Mouse (Mus musculus): Measurements from ENCODE around the gene Tmem186. TPM values are rescaled to one million over a fixed set of nuclear protein-coding genes. Genes with fewer than 3 reads are reported as not detected.

Gene Tmem186
- polyA plus RNA-seq, 1 experiment from 2014 or later = 14.8 TPM

DNA sequence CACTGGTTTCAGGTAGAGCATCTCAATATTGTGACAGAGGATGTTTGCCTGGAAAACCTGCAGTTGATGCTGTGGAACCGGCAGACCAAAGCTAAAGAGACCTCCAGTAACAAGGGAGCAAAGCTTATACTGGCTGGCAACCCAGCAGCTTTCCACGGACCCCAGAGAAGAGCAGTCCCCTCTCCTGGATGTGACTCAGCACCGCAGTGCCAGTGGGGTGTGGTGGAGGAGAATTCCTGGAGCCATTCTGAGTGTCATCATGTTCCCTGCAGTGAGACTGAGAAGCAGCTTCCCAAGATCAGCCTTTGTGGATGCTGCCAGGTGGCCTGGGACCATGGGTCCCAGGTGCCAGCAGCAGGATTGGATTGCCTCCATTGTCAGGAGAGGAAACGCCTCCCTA is 24.5 kb downstream of the Tmem186 start:
- 85% methylated on average over 4 of the region's 4 CpGs for WGBS
- no peak overlapping the region for H3K4me3 ChIP-seq (ENCODE audit: low read depth, low read length)
- no peak overlapping the region for H3K27ac ChIP-seq (ENCODE audit: low read depth, low read length)
- peaks cover 11% of the 10 kb centered on the region; the same call in 1 of the 2 replicates for H3K36me3 ChIP-seq (ENCODE audit: control insufficient read depth, insufficient read depth, low read length)
- H3K9me3 ChIP-seq (replicated peaks; ENCODE audit: control insufficient read depth, low read length) = no peaks in the 10 kb centered on the region
- H3K4me1 ChIP-seq (ENCODE audit: control insufficient read depth, insufficient read depth, low read length) = no peaks in the 10 kb centered on the region
- DNase-seq (ENCODE audit: low spot score) = no peak
- H3K4me2 ChIP-seq (ENCODE audit: low read length) = no peak overlapping the region
- no peak for ATAC-seq
- H3K9ac ChIP-seq (ENCODE audit: low read length) = no peak overlapping the region
- H3K27me3 ChIP-seq (replicated peaks; ENCODE audit: control insufficient read depth, insufficient read depth, low read length) = no peaks in the 10 kb centered on the region

DNA sequence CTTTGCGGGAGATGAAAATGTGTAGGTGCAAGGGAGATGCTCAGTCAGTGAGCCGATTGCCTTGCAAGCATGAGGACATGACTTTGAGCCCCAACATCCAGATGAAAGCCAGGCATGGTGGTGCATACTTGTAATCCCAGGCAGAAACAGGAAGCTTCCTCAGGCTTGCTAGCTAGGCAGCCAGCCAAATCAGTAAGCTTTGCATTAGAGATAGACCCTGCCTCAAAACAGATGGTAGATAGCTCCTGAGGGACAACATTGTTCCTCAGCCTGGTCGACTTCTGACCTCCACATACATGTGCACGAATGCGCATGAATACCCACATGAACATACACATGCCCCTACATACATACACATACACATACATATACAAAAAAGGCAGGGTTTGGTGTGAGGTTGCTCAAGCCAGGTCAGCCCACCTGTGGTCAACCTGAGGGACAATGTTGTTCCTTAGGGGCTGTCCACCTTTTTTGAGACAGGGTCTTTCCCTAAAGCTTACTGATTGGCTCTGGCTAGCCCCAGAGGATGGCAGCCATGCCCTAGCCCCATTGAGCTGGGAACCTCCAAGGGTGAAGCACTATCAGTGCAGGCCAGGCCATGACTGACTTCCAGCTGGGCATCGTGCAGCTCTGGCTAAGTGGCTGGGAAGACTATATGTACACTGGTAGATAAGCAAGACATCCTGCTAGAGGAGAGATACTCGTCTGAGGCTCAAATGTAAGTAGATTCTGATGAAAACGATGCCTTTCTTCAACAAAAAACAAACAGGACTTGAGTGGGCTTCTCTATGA is 25.1 kb downstream of the Tmem186 start:
- no peak for DNase-seq (ENCODE audit: low spot score)
- peaks cover 11% of the 10 kb centered on the region; the same call in 1 of the 2 replicates for H3K36me3 ChIP-seq (ENCODE audit: control insufficient read depth, insufficient read depth, low read length)
- 88% methylated on average over 8 of the region's 8 CpGs for WGBS

DNA sequence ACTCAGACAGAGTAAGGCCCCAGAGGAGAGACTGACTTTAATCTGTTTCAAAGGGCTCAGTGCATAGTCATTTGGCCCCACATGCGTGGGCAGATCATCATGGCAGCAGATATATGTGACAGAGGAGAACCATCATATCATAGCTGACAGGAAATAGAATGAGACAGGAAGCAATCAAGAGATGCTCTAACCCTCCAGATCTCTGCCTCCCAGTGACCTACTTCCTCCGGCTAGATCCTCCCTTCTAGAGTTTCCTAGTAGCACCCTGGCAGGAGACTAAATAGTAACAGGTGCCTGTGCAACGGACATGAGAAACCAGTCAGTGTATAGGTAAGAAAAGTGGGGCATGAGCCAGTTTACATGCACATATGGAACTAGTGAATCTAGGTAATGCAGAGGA is 27.1 kb downstream of the Tmem186 start:
- no peak for ATAC-seq
- no peak overlapping the region for H3K9ac ChIP-seq (ENCODE audit: low read length)
- WGBS = 83% methylated on average over 3 of the region's 3 CpGs
- H3K4me2 ChIP-seq (ENCODE audit: low read length) = no peak overlapping the region
- H3K9me3 ChIP-seq (replicated peaks; ENCODE audit: control insufficient read depth, low read length) = no peaks in the 10 kb centered on the region
- H3K27ac ChIP-seq (ENCODE audit: low read depth, low read length) = no peak overlapping the region
- no peaks in the 10 kb centered on the region for H3K4me1 ChIP-seq (ENCODE audit: control insufficient read depth, insufficient read depth, low read length)
- H3K27me3 ChIP-seq (replicated peaks; ENCODE audit: control insufficient read depth, insufficient read depth, low read length) = no peaks in the 10 kb centered on the region
- peaks cover 13% of the 10 kb centered on the region; the same call in 1 of the 2 replicates for H3K36me3 ChIP-seq (ENCODE audit: control insufficient read depth, insufficient read depth, low read length)
- DNase-seq (ENCODE audit: low spot score) = no peak
- no peak overlapping the region for H3K4me3 ChIP-seq (ENCODE audit: low read depth, low read length)

More for the DNA sequence above, 25.1 kb downstream of the Tmem186 start:
- Histone ChIP-seq H3K4me1 (ENCODE audit: control insufficient read depth, insufficient read depth, low read length) (no peaks in the 10 kb centered on the region), H3K9ac (ENCODE audit: low read length) (no peak overlapping the region), H3K4me2 (ENCODE audit: low read length) (no peak overlapping the region), H3K27me3 (replicated peaks; ENCODE audit: control insufficient read depth, insufficient read depth, low read length) (no peaks in the 10 kb centered on the region), H3K4me3 (ENCODE audit: low read depth, low read length) (no peak overlapping the region), H3K9me3 (replicated peaks; ENCODE audit: control insufficient read depth, low read length) (no peaks in the 10 kb centered on the region), H3K27ac (ENCODE audit: low read depth, low read length) (no peak overlapping the region)
- no peak for ATAC-seq

DNA sequence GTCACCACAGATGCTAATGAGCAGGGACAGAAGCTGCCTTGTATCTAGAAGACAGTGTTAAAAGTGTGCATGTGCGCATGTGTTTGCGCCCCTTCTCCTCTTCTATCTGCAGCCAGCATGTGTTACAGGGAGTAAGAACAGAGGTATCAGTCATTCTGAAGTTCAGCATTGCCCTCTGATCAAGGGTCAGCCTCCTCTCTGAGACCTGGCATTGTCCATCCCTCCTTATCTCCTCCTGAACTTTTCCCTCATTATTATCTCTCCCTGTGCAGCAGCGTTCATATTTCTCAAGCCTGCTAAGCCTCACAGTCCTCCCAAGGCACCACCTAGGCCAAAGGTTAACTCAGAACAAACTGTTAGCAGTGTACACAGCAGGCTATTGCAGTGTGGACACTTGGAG is 33.7 kb downstream of the Tmem186 start:
- Histone ChIP-seq H3K4me3 (ENCODE audit: low read depth, low read length) (no peak overlapping the region), H3K9ac (ENCODE audit: low read length) (no peak overlapping the region), H3K4me1 (ENCODE audit: control insufficient read depth, insufficient read depth, low read length) (no peaks in the 10 kb centered on the region), H3K4me2 (ENCODE audit: low read length) (no peak overlapping the region), H3K9me3 (replicated peaks; ENCODE audit: control insufficient read depth, low read length) (no peaks in the 10 kb centered on the region), H3K27me3 (replicated peaks; ENCODE audit: control insufficient read depth, insufficient read depth, low read length) (no peaks in the 10 kb centered on the region), H3K36me3 (ENCODE audit: control insufficient read depth, insufficient read depth, low read length) (0 out of 2 replicates have a peak, but pooled peaks cover 3% of the 10 kb centered on the region), H3K27ac (ENCODE audit: low read depth, low read length) (no peak overlapping the region)
- 90% methylated on average over 3 of the region's 3 CpGs for WGBS
- no peak for DNase-seq (ENCODE audit: low spot score)
- no peak for ATAC-seq

DNA sequence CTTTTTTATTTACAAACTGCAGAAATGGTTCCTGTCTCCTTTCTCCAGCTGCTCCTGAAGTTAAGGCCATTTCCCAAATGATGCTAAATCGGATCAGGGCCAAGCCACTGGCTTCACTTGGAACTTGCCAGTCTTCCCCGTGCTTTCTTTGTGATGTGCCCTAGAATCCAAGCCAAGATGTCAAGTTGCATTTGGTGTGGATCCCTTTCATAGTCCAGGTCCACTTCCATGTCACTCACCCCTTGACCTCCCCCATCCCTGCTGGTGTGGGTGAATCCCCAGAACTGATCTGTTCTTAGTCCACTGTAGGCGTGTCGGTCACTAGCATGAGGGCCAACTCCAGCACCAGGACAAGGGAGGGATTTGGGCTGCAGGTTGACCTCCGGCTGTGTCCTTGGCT is 40.0 kb downstream of the Tmem186 start:
- H3K4me1 ChIP-seq (ENCODE audit: control insufficient read depth, insufficient read depth, low read length) = no peaks in the 10 kb centered on the region
- H3K9me3 ChIP-seq (replicated peaks; ENCODE audit: control insufficient read depth, low read length) = no peaks in the 10 kb centered on the region
- WGBS = 90% methylated on average over 5 of the region's 5 CpGs
- H3K27ac ChIP-seq (ENCODE audit: low read depth, low read length) = no peak overlapping the region
- no peak overlapping the region for H3K4me2 ChIP-seq (ENCODE audit: low read length)
- no peak overlapping the region for H3K4me3 ChIP-seq (ENCODE audit: low read depth, low read length)
- no peak overlapping the region for H3K9ac ChIP-seq (ENCODE audit: low read length)
- DNase-seq (ENCODE audit: low spot score) (no peak), ATAC-seq (no peak)
- no peaks in the 10 kb centered on the region for H3K36me3 ChIP-seq (ENCODE audit: control insufficient read depth, insufficient read depth, low read length)
- H3K27me3 ChIP-seq (replicated peaks; ENCODE audit: control insufficient read depth, insufficient read depth, low read length) = no peaks in the 10 kb centered on the region

DNA sequence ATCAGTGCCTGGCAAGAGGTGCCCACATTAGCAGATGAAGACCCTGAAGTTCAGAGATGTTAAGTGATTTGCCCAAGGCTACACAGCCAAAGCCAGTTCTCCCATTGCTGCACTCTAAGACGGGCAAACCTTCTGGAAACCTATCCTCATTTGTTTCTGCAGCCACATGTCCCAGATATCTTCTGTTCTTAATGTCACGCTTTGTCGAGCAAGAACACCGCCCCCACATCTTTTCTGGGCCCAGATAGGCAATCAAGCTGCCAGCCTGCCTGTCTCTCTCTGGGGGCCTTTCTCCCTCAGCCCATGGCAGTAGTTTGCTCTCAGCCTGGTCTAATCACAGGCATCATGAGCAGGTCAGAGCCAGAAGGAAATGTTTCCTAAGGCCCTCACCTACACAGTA is 41.2 kb downstream of the Tmem186 start:
- 69% methylated on average over 4 of the region's 4 CpGs for WGBS
- ATAC-seq = no peak
- H3K4me1 ChIP-seq (ENCODE audit: control insufficient read depth, insufficient read depth, low read length) = no peaks in the 10 kb centered on the region
- no peaks in the 10 kb centered on the region for H3K36me3 ChIP-seq (ENCODE audit: control insufficient read depth, insufficient read depth, low read length)
- no peaks in the 10 kb centered on the region for H3K27me3 ChIP-seq (replicated peaks; ENCODE audit: control insufficient read depth, insufficient read depth, low read length)
- H3K9me3 ChIP-seq (replicated peaks; ENCODE audit: control insufficient read depth, low read length) = no peaks in the 10 kb centered on the region
- no peak overlapping the region for H3K9ac ChIP-seq (ENCODE audit: low read length)
- H3K4me2 ChIP-seq (ENCODE audit: low read length) = no peak overlapping the region
- no peak overlapping the region for H3K27ac ChIP-seq (ENCODE audit: low read depth, low read length)
- no peak for DNase-seq (ENCODE audit: low spot score)
- H3K4me3 ChIP-seq (ENCODE audit: low read depth, low read length) = no peak overlapping the region

DNA sequence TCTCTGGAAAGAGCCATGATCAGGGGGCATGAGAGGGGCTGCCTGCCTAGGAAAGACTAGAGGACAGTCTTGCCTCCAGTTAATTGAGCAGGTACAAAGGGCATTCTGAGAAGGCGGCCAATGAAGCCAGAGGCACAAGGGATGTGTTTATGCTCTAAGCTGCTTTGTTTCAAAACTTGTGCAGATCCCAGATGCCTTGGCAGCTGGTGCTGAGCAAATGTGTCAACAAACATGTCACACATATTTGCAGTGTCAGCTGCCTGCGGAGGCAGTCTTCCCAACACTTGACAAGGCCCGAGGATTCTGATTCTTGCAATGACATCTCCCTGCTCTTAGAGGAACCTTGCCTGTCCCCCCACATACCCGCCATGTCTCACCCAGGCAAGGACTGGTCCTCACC is 42.1 kb downstream of the Tmem186 start:
- Histone ChIP-seq H3K9me3 (replicated peaks; ENCODE audit: control insufficient read depth, low read length) (no peaks in the 10 kb centered on the region), H3K27me3 (replicated peaks; ENCODE audit: control insufficient read depth, insufficient read depth, low read length) (no peaks in the 10 kb centered on the region), H3K9ac (ENCODE audit: low read length) (no peak overlapping the region), H3K4me2 (ENCODE audit: low read length) (no peak overlapping the region), H3K36me3 (ENCODE audit: control insufficient read depth, insufficient read depth, low read length) (no peaks in the 10 kb centered on the region), H3K27ac (ENCODE audit: low read depth, low read length) (no peak overlapping the region), H3K4me1 (ENCODE audit: control insufficient read depth, insufficient read depth, low read length) (no peaks in the 10 kb centered on the region), H3K4me3 (ENCODE audit: low read depth, low read length) (no peak overlapping the region)
- ATAC-seq (peak; percentile 69; the same call in 1 of the 2 replicates), DNase-seq (ENCODE audit: low spot score) (peak; percentile 89)
- 44% methylated on average over 4 of the region's 4 CpGs for WGBS

DNA sequence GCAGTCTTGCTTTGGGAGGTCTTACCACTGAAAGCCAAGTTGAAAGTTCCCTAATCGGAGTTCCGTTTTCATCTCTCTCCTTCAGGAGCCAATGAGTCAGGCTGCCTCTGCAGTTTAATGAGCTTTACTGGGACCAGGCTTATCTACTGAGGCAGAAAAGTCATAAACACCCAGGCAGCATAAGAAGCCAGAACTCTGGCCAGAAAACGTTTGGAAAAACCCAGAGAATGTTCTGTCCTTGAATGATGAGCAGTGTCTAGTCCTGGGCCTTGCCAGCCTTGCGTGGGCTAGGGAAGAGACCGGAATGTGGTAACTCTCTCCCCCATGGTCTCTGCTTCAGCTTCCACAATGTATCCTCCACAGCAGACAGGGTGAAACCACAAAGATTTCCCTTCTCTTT is 52.5 kb downstream of the Tmem186 start:
- ATAC-seq = no peak
- H3K9ac ChIP-seq (ENCODE audit: low read length) = no peak overlapping the region

DNA sequence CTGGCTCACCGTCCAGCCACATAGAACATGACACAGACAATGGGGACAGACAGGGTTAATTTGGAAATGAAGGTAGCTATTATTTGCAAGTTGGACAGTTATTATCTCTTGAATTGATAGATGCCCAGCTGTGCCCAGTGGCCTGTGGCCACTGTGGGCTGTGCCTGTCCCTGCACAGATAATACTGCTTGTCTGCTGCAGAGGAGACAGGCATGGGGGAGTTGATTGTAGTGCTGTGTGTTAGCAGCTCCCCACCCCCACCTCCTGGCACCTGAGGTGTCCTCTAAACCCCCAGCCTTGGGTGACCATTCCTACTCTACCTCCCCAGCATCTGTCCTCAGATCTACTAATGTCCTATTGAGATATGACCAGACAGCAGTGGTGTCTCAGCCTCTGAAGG is 53.3 kb downstream of the Tmem186 start:
- H3K4me3 ChIP-seq (ENCODE audit: low read depth, low read length) = no peak overlapping the region
- H3K27ac ChIP-seq (ENCODE audit: low read depth, low read length) = no peak overlapping the region
- H3K36me3 ChIP-seq (ENCODE audit: control insufficient read depth, insufficient read depth, low read length) = peaks cover 18% of the 10 kb centered on the region
- H3K9ac ChIP-seq (ENCODE audit: low read length) = no peak overlapping the region
- no peaks in the 10 kb centered on the region for H3K27me3 ChIP-seq (replicated peaks; ENCODE audit: control insufficient read depth, insufficient read depth, low read length)
- no peak overlapping the region for H3K4me2 ChIP-seq (ENCODE audit: low read length)
- 74% methylated on average over 1 of the region's 1 CpGs for WGBS
- ATAC-seq = no peak
- H3K4me1 ChIP-seq (ENCODE audit: control insufficient read depth, insufficient read depth, low read length) = no peaks in the 10 kb centered on the region
- H3K9me3 ChIP-seq (replicated peaks; ENCODE audit: control insufficient read depth, low read length) = no peaks in the 10 kb centered on the region
- DNase-seq (ENCODE audit: low spot score) = no peak

More for the DNA sequence above, 52.5 kb downstream of the Tmem186 start:
- Histone ChIP-seq H3K9me3 (replicated peaks; ENCODE audit: control insufficient read depth, low read length) (no peaks in the 10 kb centered on the region), H3K27me3 (replicated peaks; ENCODE audit: control insufficient read depth, insufficient read depth, low read length) (no peaks in the 10 kb centered on the region), H3K4me3 (ENCODE audit: low read depth, low read length) (no peak overlapping the region), H3K4me1 (ENCODE audit: control insufficient read depth, insufficient read depth, low read length) (no peaks in the 10 kb centered on the region), H3K4me2 (ENCODE audit: low read length) (no peak overlapping the region), H3K27ac (ENCODE audit: low read depth, low read length) (no peak overlapping the region), H3K36me3 (ENCODE audit: control insufficient read depth, insufficient read depth, low read length) (peaks cover 24% of the 10 kb centered on the region)
- no peak for DNase-seq (ENCODE audit: low spot score)
- whole genome bisulfite sequencing = 78% methylated on average over 5 of the region's 5 CpGs

Measured in forebrain, embryonic 14.5 days (tissue).